Mouse (Mus musculus): ENCODE data around the gene Slc25a41. TPM values are rescaled to one million over a fixed set of nuclear protein-coding genes. Genes with fewer than 3 reads are reported as not detected.

The Slc25a41 gene
- polyA plus RNA-seq, 1 experiment from 2014 or later = not detected

Other genes starting within 250 kb of the Slc25a41 start
- gene Rfx2, start 210.6 kb downstream of the Slc25a41 start, polyA plus RNA-seq (2015; fragmentation: Nextera tagmentation; extraction: Ambion mirVana) = 3.9 and 4.8 TPM in 2 replicates
- not detected in 2 replicates for gene Acsbg2, start 167.2 kb downstream of the Slc25a41 start, polyA plus RNA-seq (2015; fragmentation: Nextera tagmentation; extraction: Ambion mirVana)
- 0.57 and 0.63 TPM in 2 replicates for gene 1700061G19Rik, start 166.2 kb downstream of the Slc25a41 start, polyA plus RNA-seq (2015; fragmentation: Nextera tagmentation; extraction: Ambion mirVana)
- 91.4 and 95.3 TPM in 2 replicates for gene Mllt1, start 106.2 kb downstream of the Slc25a41 start, polyA plus RNA-seq (2015; fragmentation: Nextera tagmentation; extraction: Ambion mirVana)
- not detected in 2 replicates for gene Acer1, start 59.5 kb downstream of the Slc25a41 start, polyA plus RNA-seq (2015; fragmentation: Nextera tagmentation; extraction: Ambion mirVana)
- 164 and 171 TPM in 2 replicates for gene Clpp, start 51.3 kb downstream of the Slc25a41 start, polyA plus RNA-seq (2015; fragmentation: Nextera tagmentation; extraction: Ambion mirVana)
- 54.3 and 60.7 TPM in 2 replicates for gene Alkbh7, start 44.3 kb downstream of the Slc25a41 start, polyA plus RNA-seq (2015; fragmentation: Nextera tagmentation; extraction: Ambion mirVana)
- 0.74 and 1.0 TPM in 2 replicates for gene Pspn, start 41.6 kb downstream of the Slc25a41 start, polyA plus RNA-seq (2015; fragmentation: Nextera tagmentation; extraction: Ambion mirVana)
- gene Gtf2f1, start 30.4 kb downstream of the Slc25a41 start, polyA plus RNA-seq (2015; fragmentation: Nextera tagmentation; extraction: Ambion mirVana) = 71.7 and 74.6 TPM in 2 replicates
- gene Gm17949, start 30.2 kb downstream of the Slc25a41 start, polyA plus RNA-seq (2015; fragmentation: Nextera tagmentation; extraction: Ambion mirVana) = 0.41 and 0.88 TPM in 2 replicates
- 23.9 and 25.4 TPM in 2 replicates for gene Khsrp, start 10.1 kb downstream of the Slc25a41 start, polyA plus RNA-seq (2015; fragmentation: Nextera tagmentation; extraction: Ambion mirVana)
- gene Crb3, start 17.5 kb upstream of the Slc25a41 start, polyA plus RNA-seq (2015; fragmentation: Nextera tagmentation; extraction: Ambion mirVana) = 2.1 and 3.3 TPM in 2 replicates
- 36.0 and 42.8 TPM in 2 replicates for gene Slc25a23, start 18.2 kb upstream of the Slc25a41 start, polyA plus RNA-seq (2015; fragmentation: Nextera tagmentation; extraction: Ambion mirVana)
- 4.2 and 5.0 TPM in 2 replicates for gene Dennd1c, start 36.9 kb upstream of the Slc25a41 start, polyA plus RNA-seq (2015; fragmentation: Nextera tagmentation; extraction: Ambion mirVana)
- 383 and 394 TPM in 2 replicates for gene Tubb4a, start 46.1 kb upstream of the Slc25a41 start, polyA plus RNA-seq (2015; fragmentation: Nextera tagmentation; extraction: Ambion mirVana)
- 8.8 and 9.7 TPM in 2 replicates for gene Tnfsf9, start 63.7 kb upstream of the Slc25a41 start, polyA plus RNA-seq (2015; fragmentation: Nextera tagmentation; extraction: Ambion mirVana)
- gene Cd70, start 108.1 kb upstream of the Slc25a41 start, polyA plus RNA-seq (2015; fragmentation: Nextera tagmentation; extraction: Ambion mirVana) = 1.5 and 2.2 TPM in 2 replicates
- gene Tnfsf14, start 152.5 kb upstream of the Slc25a41 start, polyA plus RNA-seq (2015; fragmentation: Nextera tagmentation; extraction: Ambion mirVana) = not detected in 2 replicates
- gene C3, start 186.5 kb upstream of the Slc25a41 start, polyA plus RNA-seq (2015; fragmentation: Nextera tagmentation; extraction: Ambion mirVana) = 1.6 and 2.8 TPM in 2 replicates
- 18.7 and 21.1 TPM in 2 replicates for gene Gpr108, start 206.8 kb upstream of the Slc25a41 start, polyA plus RNA-seq (2015; fragmentation: Nextera tagmentation; extraction: Ambion mirVana)
- gene Trip10, start 207.8 kb upstream of the Slc25a41 start, polyA plus RNA-seq (2015; fragmentation: Nextera tagmentation; extraction: Ambion mirVana) = 9.2 and 9.4 TPM in 2 replicates
- 1.2 and 1.3 TPM in 2 replicates for gene Vav1, start 237.4 kb upstream of the Slc25a41 start, polyA plus RNA-seq (2015; fragmentation: Nextera tagmentation; extraction: Ambion mirVana)

All from midbrain, embryonic 16.5 days (tissue).